Mouse (Mus musculus): ENCODE results near the gene Cdk18. TPM values are rescaled to one million over a fixed set of nuclear protein-coding genes. Genes with fewer than 3 reads are reported as not detected.

Gene Cdk18
- total and polyA plus RNA-seq, 3 experiments, result 0.32 to 2.5 (median 1.1) TPM

GRCm38 (mm10) chr1:132136847-132137246 lies 2.6 kb downstream of the Cdk18 start:
- no peak overlapping the region for H3K27ac ChIP-seq (ENCODE audit: insufficient read depth, low read depth)
- dilution Hi-C loops (cut with MboI; ENCODE audit: extremely low pct_ligation_motif_present, extremely low pct_unique_long_range_greater_than_20kb, low sequenced_read_pairs) (no loop called here), in situ Hi-C loops (cut with MboI; ENCODE audit: low pct_ligation_motif_present, low pct_unique_long_range_greater_than_20kb, low sequenced_read_pairs) (no loop called here)
- peaks cover 11% of the 10 kb centered on the region for H3K27me3 ChIP-seq (replicated peaks)
- no peak for DNase-seq (ENCODE audit: extremely low read depth)
- peaks cover 13 to 31% of the 10 kb centered on the region in 2 experiments for H3K4me1 ChIP-seq (ENCODE audit: control insufficient read depth in 1 of 2, insufficient read depth in 2 of 2)
- H3K9me3 ChIP-seq (replicated peaks; ENCODE audit: low read length), result peaks cover 4% of the 10 kb centered on the region
- no peak overlapping the region for H3K4me3 ChIP-seq (replicated peaks in 1 of 3; ENCODE audit: low read depth in 2 of 3, low read length in 2 of 3, poor library complexity in 1 of 3)
- H3K79me2 ChIP-seq (replicated peaks; ENCODE audit: control insufficient read depth, extremely low read depth, insufficient read depth, poor library complexity, severe bottlenecking), result no peaks in the 10 kb centered on the region
- H3K4me2 ChIP-seq (ENCODE audit: insufficient read depth, low read depth, poor library complexity, severe bottlenecking), result no peak overlapping the region
- no peak overlapping the region for H3K9ac ChIP-seq (ENCODE audit: insufficient read depth, low read depth)
- H3K36me3 ChIP-seq (replicated peaks in 1 of 2; ENCODE audit: control insufficient read depth in 1 of 2, insufficient read depth in 1 of 2, low read length in 1 of 2), result no peaks in the 10 kb centered on the region
- no peak for TF ChIP-seq MAX (IDR thresholded peaks at IDR 0.05; ENCODE audit: low read length)
- no peak for TF ChIP-seq CTCF (conservative IDR thresholded peaks at IDR 0.05 in 1 of 2, IDR thresholded peaks at IDR 0.05 in 1 of 2; ENCODE audit: low read depth in 2 of 2, low read length in 2 of 2)
- TF ChIP-seq RCOR1 (conservative IDR thresholded peaks at IDR 0.05; ENCODE audit: low read depth, low read length), result no peak
- no peak for TF ChIP-seq TCF12 (IDR thresholded peaks at IDR 0.05; ENCODE audit: low read depth, low read length)

DNA sequence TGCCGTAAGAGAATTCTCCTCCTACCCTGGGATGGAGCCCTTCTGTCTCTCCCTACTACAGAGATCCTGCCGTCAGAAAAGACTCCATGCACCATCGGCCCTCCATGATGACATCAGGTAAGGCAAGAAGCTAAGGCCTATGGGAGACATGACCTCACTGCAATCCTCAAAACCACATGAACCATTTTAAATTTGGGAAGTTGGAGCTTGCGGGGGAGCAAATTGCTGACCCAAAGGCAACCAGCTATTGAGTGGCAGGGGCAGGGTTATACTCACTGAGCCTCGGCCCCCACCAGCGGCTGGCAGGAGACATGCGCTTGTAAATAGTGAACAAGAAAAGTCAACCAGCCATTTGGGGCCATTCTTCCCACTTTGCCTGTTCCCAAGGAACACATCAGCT lies 3.9 kb downstream of the Cdk18 start:
- Histone ChIP-seq H3K27me3 (replicated peaks) (peaks cover 4% of the 10 kb centered on the region), H3K4me1 (ENCODE audit: control insufficient read depth in 1 of 2, insufficient read depth in 2 of 2) (peaks cover 13 to 31% of the 10 kb centered on the region in 2 experiments), H3K79me2 (replicated peaks; ENCODE audit: control insufficient read depth, extremely low read depth, insufficient read depth, poor library complexity, severe bottlenecking) (no peaks in the 10 kb centered on the region), H3K36me3 (replicated peaks in 1 of 2; ENCODE audit: control insufficient read depth in 1 of 2, insufficient read depth in 1 of 2, low read length in 1 of 2) (no peaks in the 10 kb centered on the region), H3K4me3 (replicated peaks in 1 of 3; ENCODE audit: low read depth in 2 of 3, low read length in 2 of 3, poor library complexity in 1 of 3) (no peak overlapping the region), H3K9ac (ENCODE audit: insufficient read depth, low read depth) (no peak overlapping the region), H3K4me2 (ENCODE audit: insufficient read depth, low read depth, poor library complexity, severe bottlenecking) (no peak overlapping the region), H3K27ac (ENCODE audit: insufficient read depth, low read depth) (no peak overlapping the region), H3K9me3 (replicated peaks; ENCODE audit: low read length) (peaks cover 7% of the 10 kb centered on the region)
- dilution Hi-C loops (cut with MboI; ENCODE audit: extremely low pct_ligation_motif_present, extremely low pct_unique_long_range_greater_than_20kb, low sequenced_read_pairs), result no loop called here
- no peak for TF ChIP-seq USF2 (conservative IDR thresholded peaks at IDR 0.05; ENCODE audit: low read depth, low read length)
- TF ChIP-seq IRF4 (IDR thresholded peaks at IDR 0.05; ENCODE audit: low read depth, low read length), result no peak
- TF ChIP-seq TBP (conservative IDR thresholded peaks at IDR 0.05; ENCODE audit: low read depth, low read length), result no peak
- TF ChIP-seq NELFE (IDR thresholded peaks at IDR 0.05; ENCODE audit: low read depth, low read length), result no peak
- no peak for TF ChIP-seq USF1 (IDR thresholded peaks at IDR 0.05; ENCODE audit: low read depth, low read length)
- TF ChIP-seq RAD21 (IDR thresholded peaks at IDR 0.05; ENCODE audit: low read depth, low read length), result no peak
- TF ChIP-seq RCOR1 (conservative IDR thresholded peaks at IDR 0.05; ENCODE audit: low read depth, low read length), result no peak
- TF ChIP-seq CTCF (conservative IDR thresholded peaks at IDR 0.05 in 1 of 2, IDR thresholded peaks at IDR 0.05 in 1 of 2; ENCODE audit: low read depth in 2 of 2, low read length in 2 of 2), result no peak
- TF ChIP-seq NRF1 (IDR thresholded peaks at IDR 0.05; ENCODE audit: low read depth, low read length), result no peak
- TF ChIP-seq MAFK (IDR thresholded peaks at IDR 0.05; ENCODE audit: insufficient replicate concordance, low read length), result no peak
- no peak for TF ChIP-seq CHD2 (IDR thresholded peaks at IDR 0.05; ENCODE audit: low read length)
- TF ChIP-seq MAZ (IDR thresholded peaks at IDR 0.05; ENCODE audit: low read depth, low read length), result no peak
- TF ChIP-seq JUND (conservative IDR thresholded peaks at IDR 0.05; ENCODE audit: low read depth, low read length), result no peak
- no peak for TF ChIP-seq UBTF (IDR thresholded peaks at IDR 0.05; ENCODE audit: low read depth, low read length)
- no peak for TF ChIP-seq JUN (IDR thresholded peaks at IDR 0.05; ENCODE audit: insufficient read depth, low read depth, low read length)
- TF ChIP-seq MAX (IDR thresholded peaks at IDR 0.05; ENCODE audit: low read length), result no peak
- no peak for TF ChIP-seq POLR2A (IDR thresholded peaks at IDR 0.05; ENCODE audit: low read depth, low read length)
- TF ChIP-seq ZC3H11A (IDR thresholded peaks at IDR 0.05; ENCODE audit: low read depth, low read length), result no peak
- no peak for TF ChIP-seq HCFC1 (IDR thresholded peaks at IDR 0.05; ENCODE audit: low read depth, low read length)
- TF ChIP-seq MEF2A (IDR thresholded peaks at IDR 0.05; ENCODE audit: borderline replicate concordance, low read depth, low read length), result no peak
- DNase-seq (ENCODE audit: extremely low read depth), result no peak
- in situ Hi-C loops (cut with MboI; ENCODE audit: low pct_ligation_motif_present, low pct_unique_long_range_greater_than_20kb, low sequenced_read_pairs), result no loop called here

All from CH12.LX (cell line).